Mouse (Mus musculus): Measurements from ENCODE around the gene Nploc4. TPM values are rescaled to one million over a fixed set of nuclear protein-coding genes. Genes with fewer than 3 reads are reported as not detected.
A peak's percentile ranks its signal among the peaks of the same experiment; 100 is the strongest.

Gene Nploc4
- total RNA-seq, 2 experiments from 2014 or later = 16.1 to 24.6 TPM

DNA sequence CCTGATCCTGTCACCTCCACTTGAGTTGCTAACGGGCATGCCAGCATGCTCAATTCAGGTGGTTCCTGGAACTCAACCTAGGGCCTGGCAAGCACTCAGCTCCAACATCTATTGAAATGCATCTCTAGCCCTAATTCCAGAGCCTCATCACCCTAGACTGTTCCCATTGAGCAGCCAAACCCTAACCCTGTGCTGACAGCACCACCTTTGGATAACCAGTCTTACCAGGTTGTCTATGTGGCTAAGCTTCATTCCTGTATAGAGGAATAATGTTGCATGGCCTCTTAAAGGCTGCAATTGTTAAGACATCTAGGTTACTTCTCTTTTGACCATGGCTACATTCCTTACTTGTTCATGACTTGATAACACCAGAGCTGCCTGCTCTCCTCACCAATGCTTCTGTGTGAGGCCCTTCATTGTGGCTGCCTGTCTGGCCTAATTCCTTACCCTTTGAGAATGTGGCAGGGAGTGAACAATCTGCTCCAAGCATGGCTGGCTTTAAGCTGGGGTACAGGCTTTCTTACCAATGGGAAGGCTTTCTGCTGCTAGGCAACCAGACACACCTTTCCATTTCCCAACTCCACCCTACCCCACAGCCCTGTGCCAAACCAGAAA lies 92.3 kb downstream of the Nploc4 start:
- no peak for ATAC-seq (replicated peaks; ENCODE audit: low FRiP score, poor library complexity, severe bottlenecking)

DNA sequence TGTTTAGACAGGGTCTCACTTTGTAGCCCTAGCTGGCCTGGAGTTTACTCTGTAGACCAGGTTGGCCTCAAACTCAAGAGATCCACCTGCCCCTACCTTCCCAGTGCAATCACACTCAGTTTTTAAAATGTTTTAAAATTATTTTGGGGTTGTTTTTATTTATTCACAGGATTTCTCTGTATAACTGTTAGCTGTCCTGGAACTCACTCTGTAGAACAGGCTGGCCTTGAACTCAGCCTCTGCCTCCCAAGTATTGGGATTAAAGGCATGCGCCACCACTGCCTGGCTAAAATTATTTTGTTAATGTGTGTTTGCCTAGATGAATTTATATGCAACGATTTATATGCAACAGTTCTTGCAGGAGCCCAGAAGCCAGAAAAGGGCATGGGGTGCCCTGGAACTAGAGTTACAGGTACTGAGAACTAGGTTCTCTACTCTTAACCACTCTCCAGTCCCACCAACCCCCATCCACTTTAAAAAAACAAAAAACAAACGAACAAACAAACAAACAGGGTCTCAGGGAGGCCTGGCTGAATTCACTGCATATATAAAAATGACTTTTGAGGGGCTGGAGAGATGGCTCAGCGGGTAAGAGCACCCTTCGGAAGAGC lies 93.1 kb downstream of the Nploc4 start:
- ATAC-seq (replicated peaks; ENCODE audit: low FRiP score, poor library complexity, severe bottlenecking) = no peak

DNA sequence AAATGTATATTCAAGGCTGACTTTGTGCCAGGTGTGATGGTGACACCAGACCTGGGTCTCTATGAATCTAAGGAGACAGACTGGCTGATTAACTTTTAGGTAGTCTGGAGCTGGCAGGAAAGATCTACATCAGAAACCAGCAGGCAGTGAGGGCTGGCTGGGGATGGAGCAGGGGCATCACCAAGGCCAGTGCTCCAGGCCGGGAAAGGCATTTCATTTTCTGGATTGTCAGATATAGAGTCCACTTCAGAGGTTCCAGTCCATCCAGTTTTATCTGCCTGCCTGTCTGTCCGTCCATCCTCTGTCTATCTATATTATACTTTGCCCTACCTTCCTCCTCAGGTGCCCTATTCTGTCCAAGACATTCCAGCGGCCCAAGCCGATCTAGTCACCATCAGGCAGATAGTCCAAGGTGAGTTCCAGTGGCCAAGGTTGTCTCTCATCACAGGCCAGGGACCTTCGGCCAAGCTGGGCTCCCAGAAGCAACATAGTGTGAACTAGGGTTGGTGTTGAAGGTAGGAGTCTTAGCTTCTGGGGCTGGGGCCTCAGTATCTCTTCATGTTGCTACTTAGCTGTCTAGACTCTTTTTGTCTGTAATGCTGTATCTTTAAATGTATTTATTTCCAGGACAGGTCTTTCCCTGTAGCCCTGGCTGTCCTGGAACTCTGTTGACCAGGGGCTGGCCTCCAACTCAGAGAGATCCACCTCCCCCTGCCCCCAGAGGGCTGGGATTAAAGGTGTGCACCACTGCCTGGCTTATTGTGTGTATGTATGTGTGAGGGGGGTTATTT lies 93.8 kb downstream of the Nploc4 start:
- no peak for ATAC-seq (replicated peaks; ENCODE audit: low FRiP score, poor library complexity, severe bottlenecking)

DNA sequence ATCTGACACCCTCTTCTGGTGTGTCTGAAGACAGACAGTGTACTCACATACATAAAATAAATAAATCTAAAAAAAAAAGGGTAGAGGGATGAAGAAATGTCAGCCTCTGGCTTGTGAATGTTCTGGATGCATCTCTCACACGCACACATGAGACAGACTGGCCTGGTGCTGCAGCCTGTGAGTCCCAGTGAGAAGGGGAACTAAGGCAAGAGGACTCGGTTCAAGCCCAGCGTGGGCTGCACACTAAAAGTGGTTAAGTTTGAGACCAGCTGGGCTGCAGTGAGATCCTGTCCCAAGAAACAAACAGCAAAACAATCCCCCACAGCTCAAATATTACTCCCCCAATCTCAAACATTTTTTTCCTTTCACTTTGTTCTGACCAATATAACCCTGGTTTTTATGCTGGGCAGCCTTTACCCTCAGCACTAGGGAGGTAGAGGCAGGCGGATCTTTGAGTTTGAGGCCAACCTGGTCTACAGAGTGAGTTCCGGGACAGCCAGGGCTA lies 94.8 kb downstream of the Nploc4 start:
- no peak for ATAC-seq (replicated peaks; ENCODE audit: low FRiP score, poor library complexity, severe bottlenecking)

DNA sequence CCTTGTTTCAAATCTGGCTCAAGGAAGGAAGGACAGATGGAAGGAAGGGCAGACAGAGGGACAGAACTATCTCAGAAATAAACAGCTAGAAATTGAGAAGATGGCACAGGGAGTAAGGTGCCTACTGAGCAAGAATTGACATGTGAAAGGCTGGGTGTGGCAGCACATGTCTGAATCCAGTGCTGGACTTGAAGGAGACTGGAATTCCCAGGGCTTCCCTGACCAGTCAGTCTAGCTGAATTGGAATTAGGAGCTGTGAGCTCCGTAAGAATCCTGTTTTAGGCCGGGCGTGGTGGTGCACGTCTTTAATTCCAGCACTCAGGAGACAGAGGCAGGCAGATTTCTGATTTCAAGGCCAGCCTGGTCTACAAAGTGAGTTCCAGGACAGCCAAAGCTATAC lies 95.8 kb downstream of the Nploc4 start:
- ATAC-seq (replicated peaks; ENCODE audit: low FRiP score, poor library complexity, severe bottlenecking) = no peak

DNA sequence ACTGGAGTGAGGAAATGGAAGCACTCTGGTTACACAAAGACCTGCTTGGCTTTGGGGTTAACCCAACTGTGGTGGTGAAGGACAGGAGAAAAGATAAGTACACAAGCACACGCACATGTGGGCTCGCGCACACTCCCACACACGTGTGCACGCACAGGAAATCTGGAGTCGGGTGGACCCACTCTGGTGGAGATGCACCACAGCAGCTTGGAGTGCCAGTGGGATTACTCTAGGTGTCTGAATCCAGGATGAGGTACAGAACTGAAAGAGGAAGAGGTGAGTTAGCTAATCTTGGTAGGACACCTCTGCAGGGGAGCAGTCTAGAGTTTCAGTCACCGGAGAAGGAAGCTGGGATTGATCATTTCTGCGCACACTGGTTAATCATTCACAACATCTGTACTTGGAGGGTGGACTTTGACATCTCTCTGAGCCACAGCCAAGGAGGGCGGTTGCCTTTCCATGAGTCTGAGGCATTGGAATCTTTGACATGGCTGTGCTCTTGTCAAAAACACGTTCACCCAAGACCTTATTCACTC lies 97.5 kb downstream of the Nploc4 start:
- no peak for ATAC-seq (replicated peaks; ENCODE audit: low FRiP score, poor library complexity, severe bottlenecking)

DNA sequence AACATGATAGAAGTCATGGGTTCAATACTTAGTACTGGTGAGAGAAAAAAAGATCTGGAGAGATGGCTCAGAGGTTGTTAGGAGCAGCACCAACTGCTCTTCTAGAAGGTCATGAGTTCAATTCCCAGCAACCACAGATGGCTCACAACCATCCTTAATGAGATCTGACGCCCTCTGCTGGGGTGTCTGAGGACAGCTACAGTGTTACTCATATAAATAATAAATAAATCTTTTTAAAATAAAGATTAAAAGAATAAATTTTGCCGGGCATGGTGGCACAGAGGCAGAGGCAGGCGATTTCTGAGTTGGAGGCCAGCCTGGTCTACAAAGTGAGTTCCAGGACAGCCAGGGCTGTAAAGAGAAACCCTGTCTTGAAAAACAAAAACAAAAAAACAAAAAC lies 98.7 kb downstream of the Nploc4 start:
- ATAC-seq (replicated peaks; ENCODE audit: low FRiP score, poor library complexity, severe bottlenecking) = no peak

DNA sequence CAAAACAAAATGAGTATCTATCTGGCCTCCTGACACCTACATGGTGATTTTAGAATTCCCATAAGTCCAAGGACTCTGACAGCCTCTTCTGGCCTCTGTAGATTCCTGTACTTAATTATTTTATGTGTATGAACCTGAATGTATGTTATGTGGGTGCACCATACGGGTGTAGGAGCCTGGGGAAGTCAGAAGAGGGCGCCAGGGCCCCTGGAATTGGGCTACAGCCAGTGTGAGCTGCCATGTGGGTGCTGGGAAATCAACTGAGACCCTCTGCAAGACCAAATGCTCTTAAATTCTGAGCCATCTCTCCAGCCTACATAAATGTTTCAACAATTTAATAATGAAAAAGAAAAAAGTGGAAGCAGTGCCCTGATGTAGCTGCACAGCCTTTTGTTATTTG lies 100.1 kb downstream of the Nploc4 start:
- ATAC-seq (replicated peaks; ENCODE audit: low FRiP score, poor library complexity, severe bottlenecking) = peak; percentile 69

DNA sequence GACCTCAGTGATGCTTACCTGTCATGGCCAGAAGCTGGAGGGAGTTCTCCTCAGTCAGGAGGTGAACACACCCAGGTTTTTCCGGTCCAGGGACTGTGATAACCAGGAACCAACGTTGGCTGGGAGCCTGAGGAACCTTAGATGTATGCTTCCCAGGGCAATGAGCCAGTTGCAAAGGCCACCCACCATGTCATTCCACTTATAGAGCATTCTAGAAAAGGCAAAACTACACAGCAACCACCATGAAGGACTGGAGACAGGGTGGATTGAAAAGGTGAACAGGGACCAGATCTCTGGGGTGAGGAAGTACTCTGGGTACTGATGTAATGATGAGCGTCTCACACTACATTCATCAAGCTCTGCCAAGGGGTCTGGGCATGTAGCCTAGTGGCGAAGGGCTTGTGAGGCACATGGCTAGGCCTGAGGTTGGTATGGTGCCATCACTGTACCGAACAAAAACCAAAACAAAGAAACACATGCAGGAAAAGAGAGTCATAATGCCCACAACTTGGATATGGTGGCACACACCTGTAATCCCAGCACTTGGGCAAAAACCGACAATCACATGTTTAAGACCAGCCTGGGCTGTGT lies 102.0 kb downstream of the Nploc4 start:
- ATAC-seq (replicated peaks; ENCODE audit: low FRiP score, poor library complexity, severe bottlenecking) = no peak

Other genes with a start within 250 kb of the Nploc4 start
- gene Bahcc1, start 204.8 kb downstream of the Nploc4 start, total RNA-seq (2015; ENCODE audit: low replicate concordance) = 2.1 and 3.3 TPM in 2 replicates
- gene Bahcc1, start 204.8 kb downstream of the Nploc4 start, total RNA-seq (2017; ENCODE audit: low replicate concordance) = 0.84 and 2.0 TPM in 2 replicates
- gene Actg1, start 89.2 kb downstream of the Nploc4 start, total RNA-seq (2015; ENCODE audit: low replicate concordance) = 637 and 655 TPM in 2 replicates
- 301 and 341 TPM in 2 replicates for gene Actg1, start 89.2 kb downstream of the Nploc4 start, total RNA-seq (2017; ENCODE audit: low replicate concordance)
- gene Fscn2, start 76.2 kb downstream of the Nploc4 start, total RNA-seq (2015; ENCODE audit: low replicate concordance) = not detected in 2 replicates
- gene Fscn2, start 76.2 kb downstream of the Nploc4 start, total RNA-seq (2017; ENCODE audit: low replicate concordance) = not detected in 2 replicates
- gene Faap100, start 58.9 kb downstream of the Nploc4 start, total RNA-seq (2015; ENCODE audit: low replicate concordance) = 0.96 and 3.6 TPM in 2 replicates
- gene Faap100, start 58.9 kb downstream of the Nploc4 start, total RNA-seq (2017; ENCODE audit: low replicate concordance) = 1.4 and 2.9 TPM in 2 replicates
- 1.3 TPM in 1 of 2 replicates, not detected in the other for gene Tspan10, start 4.9 kb upstream of the Nploc4 start, total RNA-seq (2015; ENCODE audit: low replicate concordance)
- gene Tspan10, start 4.9 kb upstream of the Nploc4 start, total RNA-seq (2017; ENCODE audit: low replicate concordance) = not detected in 2 replicates
- not detected in 2 replicates for gene Pde6g, start 15.8 kb upstream of the Nploc4 start, total RNA-seq (2015; ENCODE audit: low replicate concordance)
- not detected in 2 replicates for gene Pde6g, start 15.8 kb upstream of the Nploc4 start, total RNA-seq (2017; ENCODE audit: low replicate concordance)
- gene Oxld1, start 20.4 kb upstream of the Nploc4 start, total RNA-seq (2015; ENCODE audit: low replicate concordance) = 7.3 TPM in 1 of 2 replicates, not detected in the other
- gene Oxld1, start 20.4 kb upstream of the Nploc4 start, total RNA-seq (2017; ENCODE audit: low replicate concordance) = 6.1 and 6.9 TPM in 2 replicates
- 1.5 and 2.1 TPM in 2 replicates for gene Ccdc137, start 20.4 kb upstream of the Nploc4 start, total RNA-seq (2015; ENCODE audit: low replicate concordance)
- 1.5 and 16.8 TPM in 2 replicates for gene Ccdc137, start 20.4 kb upstream of the Nploc4 start, total RNA-seq (2017; ENCODE audit: low replicate concordance)
- gene Arl16, start 29.9 kb upstream of the Nploc4 start, total RNA-seq (2015; ENCODE audit: low replicate concordance) = 4.2 and 5.9 TPM in 2 replicates
- gene Arl16, start 29.9 kb upstream of the Nploc4 start, total RNA-seq (2017; ENCODE audit: low replicate concordance) = 3.3 TPM in 1 of 2 replicates, not detected in the other
- 12.1 and 16.1 TPM in 2 replicates for gene Mrpl12, start 46.9 kb upstream of the Nploc4 start, total RNA-seq (2015; ENCODE audit: low replicate concordance)
- gene Mrpl12, start 46.9 kb upstream of the Nploc4 start, total RNA-seq (2017; ENCODE audit: low replicate concordance) = 12.1 and 15.6 TPM in 2 replicates
- gene Slc25a10, start 54.1 kb upstream of the Nploc4 start, total RNA-seq (2015; ENCODE audit: low replicate concordance) = 6.9 and 11.1 TPM in 2 replicates
- gene Slc25a10, start 54.1 kb upstream of the Nploc4 start, total RNA-seq (2017; ENCODE audit: low replicate concordance) = 4.7 and 6.0 TPM in 2 replicates
- not detected in 2 replicates for gene Gcgr, start 93.0 kb upstream of the Nploc4 start, total RNA-seq (2015; ENCODE audit: low replicate concordance)
- gene Gcgr, start 93.0 kb upstream of the Nploc4 start, total RNA-seq (2017; ENCODE audit: low replicate concordance) = not detected in 2 replicates
- 8.1 and 17.6 TPM in 2 replicates for gene Mcrip1, start 112.0 kb upstream of the Nploc4 start, total RNA-seq (2015; ENCODE audit: low replicate concordance)
- gene Mcrip1, start 112.0 kb upstream of the Nploc4 start, total RNA-seq (2017; ENCODE audit: low replicate concordance) = 3.2 and 9.6 TPM in 2 replicates
- gene Ppp1r27, start 113.4 kb upstream of the Nploc4 start, total RNA-seq (2015; ENCODE audit: low replicate concordance) = not detected in 2 replicates
- gene Ppp1r27, start 113.4 kb upstream of the Nploc4 start, total RNA-seq (2017; ENCODE audit: low replicate concordance) = not detected in 2 replicates
- gene P4hb, start 135.5 kb upstream of the Nploc4 start, total RNA-seq (2015; ENCODE audit: low replicate concordance) = 108 and 148 TPM in 2 replicates
- 136 and 145 TPM in 2 replicates for gene P4hb, start 135.5 kb upstream of the Nploc4 start, total RNA-seq (2017; ENCODE audit: low replicate concordance)
- gene Arhgdia, start 143.9 kb upstream of the Nploc4 start, total RNA-seq (2015; ENCODE audit: low replicate concordance) = 101 and 127 TPM in 2 replicates
- 35.7 and 38.1 TPM in 2 replicates for gene Arhgdia, start 143.9 kb upstream of the Nploc4 start, total RNA-seq (2017; ENCODE audit: low replicate concordance)
- 60.6 and 67.8 TPM in 2 replicates for gene Alyref, start 160.7 kb upstream of the Nploc4 start, total RNA-seq (2015; ENCODE audit: low replicate concordance)
- gene Alyref, start 160.7 kb upstream of the Nploc4 start, total RNA-seq (2017; ENCODE audit: low replicate concordance) = 86.1 and 86.4 TPM in 2 replicates
- gene Anapc11, start 160.7 kb upstream of the Nploc4 start, total RNA-seq (2015; ENCODE audit: low replicate concordance) = 15.0 and 16.9 TPM in 2 replicates
- gene Anapc11, start 160.7 kb upstream of the Nploc4 start, total RNA-seq (2017; ENCODE audit: low replicate concordance) = 0.56 and 6.5 TPM in 2 replicates
- gene Npb, start 170.8 kb upstream of the Nploc4 start, total RNA-seq (2015; ENCODE audit: low replicate concordance) = not detected in 2 replicates
- gene Npb, start 170.8 kb upstream of the Nploc4 start, total RNA-seq (2017; ENCODE audit: low replicate concordance) = not detected in 2 replicates
- gene Pcyt2, start 180.2 kb upstream of the Nploc4 start, total RNA-seq (2015; ENCODE audit: low replicate concordance) = 7.7 and 20.7 TPM in 2 replicates
- gene Pcyt2, start 180.2 kb upstream of the Nploc4 start, total RNA-seq (2017; ENCODE audit: low replicate concordance) = 19.8 and 39.8 TPM in 2 replicates
- 21.9 and 26.1 TPM in 2 replicates for gene Sirt7, start 187.5 kb upstream of the Nploc4 start, total RNA-seq (2015; ENCODE audit: low replicate concordance)
- gene Sirt7, start 187.5 kb upstream of the Nploc4 start, total RNA-seq (2017; ENCODE audit: low replicate concordance) = 48.8 and 52.1 TPM in 2 replicates
- gene Mafg, start 195.9 kb upstream of the Nploc4 start, total RNA-seq (2015; ENCODE audit: low replicate concordance) = 65.3 and 78.0 TPM in 2 replicates
- gene Mafg, start 195.9 kb upstream of the Nploc4 start, total RNA-seq (2017; ENCODE audit: low replicate concordance) = 137 and 154 TPM in 2 replicates
- gene Pycr1, start 206.1 kb upstream of the Nploc4 start, total RNA-seq (2015; ENCODE audit: low replicate concordance) = 2.3 TPM in 1 of 2 replicates, not detected in the other
- gene Pycr1, start 206.1 kb upstream of the Nploc4 start, total RNA-seq (2017; ENCODE audit: low replicate concordance) = not detected in 2 replicates
- not detected in 2 replicates for gene Myadml2, start 210.4 kb upstream of the Nploc4 start, total RNA-seq (2015; ENCODE audit: low replicate concordance)
- gene Myadml2, start 210.4 kb upstream of the Nploc4 start, total RNA-seq (2017; ENCODE audit: low replicate concordance) = not detected in 2 replicates
- not detected in 2 replicates for gene Notum, start 223.5 kb upstream of the Nploc4 start, total RNA-seq (2015; ENCODE audit: low replicate concordance)
- gene Notum, start 223.5 kb upstream of the Nploc4 start, total RNA-seq (2017; ENCODE audit: low replicate concordance) = not detected in 2 replicates
- 16.7 and 17.6 TPM in 2 replicates for gene Aspscr1, start 235.3 kb upstream of the Nploc4 start, total RNA-seq (2015; ENCODE audit: low replicate concordance)
- 10.7 and 15.9 TPM in 2 replicates for gene Aspscr1, start 235.3 kb upstream of the Nploc4 start, total RNA-seq (2017; ENCODE audit: low replicate concordance)